Mouse (Mus musculus): ENCODE data around the gene Uba2.

DNA sequence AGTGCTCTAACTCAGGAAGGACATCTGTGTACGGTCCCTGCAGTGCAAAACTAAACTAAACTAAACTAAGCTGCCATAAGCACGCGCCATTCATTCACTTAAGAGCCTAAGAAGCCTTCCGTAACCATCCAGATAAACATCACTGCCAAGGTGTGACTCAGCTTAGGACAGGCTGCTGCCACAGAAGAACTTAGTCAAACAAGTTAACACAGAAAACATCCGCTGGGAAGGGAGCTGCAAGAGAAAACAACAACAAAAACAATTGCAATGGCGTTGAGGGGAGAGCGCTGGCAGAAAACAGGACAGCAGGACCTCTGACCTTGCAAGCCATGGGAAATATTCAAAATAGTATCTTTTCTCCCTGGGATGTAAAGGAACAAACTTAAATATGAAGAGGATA is 4.7 kb downstream of the Uba2 start:
- TF ChIP-seq FOSL1 (IDR thresholded peaks at IDR 0.05; ENCODE audit: insufficient read depth, low read length, poor library complexity, severe bottlenecking) (no peak), CTCF (IDR thresholded peaks at IDR 0.05; ENCODE audit: control insufficient read depth, insufficient read depth, insufficient read length) (no peak), MYOD1 (IDR thresholded peaks at IDR 0.05; ENCODE audit: control insufficient read depth, insufficient read length, low read depth) (no peak)
